Mouse (Mus musculus) limb, embryonic 15.5 days (tissue): ENCODE data around the gene Shisal2b. TPM values are rescaled to one million over a fixed set of nuclear protein-coding genes. Genes with fewer than 3 reads are reported as not detected.

Source experiments
- ATAC-seq: fragments of 200-750 bp; cut with Nextera tagmentation; 2 replicates; pipeline ENCODE4 v1.8.0; 2017; ENCODE audit warnings: low read depth, moderate TSS enrichment; ENCODE audit not compliant: insufficient number of reproducible peaks, low FRiP score, low TSS enrichment
- H3K27ac ChIP-seq: fragments of 300-500 bp; sonication (generic); 2 replicates; pipeline ENCODE4 v1.5.1; 2015; ENCODE audit warnings: moderate library complexity, mild to moderate bottlenecking, inconsistent platforms
- H3K27me3 ChIP-seq: fragments of 300-500 bp; sonication (generic); 2 replicates; pipeline ENCODE4 v1.6.1; 2015; ENCODE audit warnings: inconsistent platforms
- H3K36me3 ChIP-seq: fragments of 300-500 bp; sonication (generic); 2 replicates; pipeline ENCODE4 v1.6.1; 2015; ENCODE audit warnings: inconsistent platforms
- H3K4me1 ChIP-seq: fragments of 300-500 bp; sonication (generic); 2 replicates; pipeline ENCODE4 v1.6.1; 2015; ENCODE audit warnings: inconsistent platforms
- H3K4me2 ChIP-seq: fragments of 300-500 bp; sonication (generic); 2 replicates; pipeline ENCODE4 v1.6.1; 2015; ENCODE audit warnings: mild to moderate bottlenecking, inconsistent platforms
- H3K4me3 ChIP-seq: fragments of 300-500 bp; sonication (generic); 2 replicates; pipeline ENCODE4 v1.5.1; 2015; ENCODE audit warnings: mild to moderate bottlenecking, inconsistent platforms
- H3K9ac ChIP-seq: fragments of 300-500 bp; sonication (generic); 2 replicates; pipeline ENCODE4 v1.6.1; 2015; ENCODE audit warnings: inconsistent platforms
- H3K9me3 ChIP-seq: fragments of 300-500 bp; sonication (generic); 2 replicates; pipeline ENCODE4 v1.6.1; 2016; ENCODE audit warnings: inconsistent platforms
- WGBS: fragments of 180-500 bp; shearing (Covaris S2); methylation state at CpG from one replicate; pipeline ENCODE4 v1.1.7; 2015; 5-methylcytosine and 5-hydroxymethylcytosine counted together
- polyA plus RNA-seq: library from polyadenylated mRNA; unstranded; fragments of >200 nt; fragmentation: Nextera tagmentation; extraction: Ambion mirVana; gene quantifications from 2 replicates; pipeline ENCODE4 v1.2.1, GENCODE M21; 2015

Shisal2b gene
- polyA plus RNA-seq, 1 experiment from 2014 or later, result 0.78 TPM

DNA sequence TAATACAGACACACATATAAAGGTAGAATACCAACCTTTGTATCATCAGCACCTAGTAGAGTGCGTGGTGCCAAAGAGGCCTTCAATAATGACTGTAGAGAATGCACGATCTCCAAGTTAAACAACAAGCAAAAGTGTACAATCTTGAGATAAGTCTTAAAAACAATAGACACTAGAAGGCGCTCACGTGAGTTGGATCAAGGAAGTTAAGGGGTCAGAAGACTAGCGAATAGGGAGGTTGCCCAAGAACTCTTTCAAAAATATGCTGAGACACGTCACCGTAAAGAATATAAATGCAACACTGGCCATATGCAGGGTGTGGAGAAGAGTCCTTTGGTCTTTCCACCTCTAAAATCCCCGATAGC is 47.4 kb downstream of the Shisal2b start:
- 10% methylated on average over 8 of the region's 8 CpGs for WGBS
- H3K27me3 ChIP-seq, result no peaks in the 10 kb centered on the region
- no peaks in the 10 kb centered on the region for H3K9me3 ChIP-seq
- peaks cover 2% of the 10 kb centered on the region; the same call in 1 of the 2 replicates for H3K36me3 ChIP-seq
- H3K27ac ChIP-seq, result peak overlapping the region; percentile 91
- peaks cover 16% of the 10 kb centered on the region for H3K4me1 ChIP-seq
- H3K4me2 ChIP-seq, result peak overlapping the region; percentile 57
- ATAC-seq, result peak; percentile 1; the same call in 1 of the 2 replicates
- peak overlapping the region; percentile 71 for H3K4me3 ChIP-seq
- peak overlapping the region; percentile 72 for H3K9ac ChIP-seq

DNA sequence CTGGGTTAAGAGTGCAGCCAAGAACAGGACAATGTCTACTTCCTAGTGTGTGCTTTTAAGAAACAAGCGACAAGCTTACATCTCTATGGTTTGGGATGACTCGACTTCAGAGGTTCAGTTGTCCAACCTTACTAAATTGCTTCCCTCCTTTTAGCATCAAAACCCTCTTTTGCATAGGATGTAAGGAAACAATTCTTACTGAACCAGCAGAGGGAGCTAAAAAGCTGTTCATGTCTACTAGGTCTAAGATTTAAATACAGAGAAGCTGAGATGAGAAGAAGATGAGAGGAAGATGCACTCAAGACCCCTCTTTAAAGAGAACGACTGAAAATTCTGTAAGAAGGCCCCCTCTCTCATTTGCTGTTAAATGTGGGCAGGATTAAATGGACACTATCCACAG is 58.0 kb downstream of the Shisal2b start:
- Histone ChIP-seq H3K4me3 (no peak overlapping the region), H3K4me1 (no peaks in the 10 kb centered on the region), H3K9me3 (no peaks in the 10 kb centered on the region), H3K27ac (no peak overlapping the region), H3K9ac (no peak overlapping the region), H3K4me2 (no peak overlapping the region), H3K27me3 (no peaks in the 10 kb centered on the region), H3K36me3 (peaks cover 23% of the 10 kb centered on the region)
- no peak for ATAC-seq
- WGBS, result 54% methylated on average over 3 of the region's 3 CpGs

DNA sequence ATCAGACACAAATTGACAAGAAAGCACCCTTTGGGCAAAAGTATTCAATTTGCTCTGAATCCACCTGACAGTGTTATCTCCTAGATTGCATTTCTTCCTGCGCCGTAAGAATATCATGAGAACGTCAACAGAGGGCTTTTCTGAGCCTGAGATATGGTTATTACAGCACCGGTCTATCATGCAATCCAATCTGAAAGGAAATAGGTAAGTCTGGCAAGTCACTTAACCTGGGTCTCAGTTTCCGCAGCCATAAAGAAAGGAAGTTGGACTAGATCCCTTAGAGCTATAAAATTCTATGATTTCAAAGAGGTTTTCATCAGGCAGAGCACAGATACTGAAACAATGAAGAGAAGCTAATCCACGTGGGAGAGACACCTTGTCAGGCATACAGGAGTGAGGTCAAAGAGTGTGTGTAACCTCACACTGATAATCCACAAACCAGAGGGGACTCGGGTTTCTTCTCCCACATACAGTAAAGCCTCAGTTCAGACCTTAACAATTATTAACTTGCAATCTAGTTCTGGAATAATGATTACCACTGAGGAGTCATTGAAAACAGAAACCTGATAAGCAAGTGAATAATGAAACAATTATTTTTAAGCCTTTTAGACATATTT is 64.0 kb downstream of the Shisal2b start:
- Histone ChIP-seq H3K4me2 (no peak overlapping the region), H3K9me3 (no peaks in the 10 kb centered on the region), H3K4me3 (no peak overlapping the region), H3K27me3 (no peaks in the 10 kb centered on the region), H3K27ac (no peak overlapping the region), H3K9ac (no peak overlapping the region), H3K36me3 (peaks cover 33% of the 10 kb centered on the region), H3K4me1 (no peaks in the 10 kb centered on the region)
- no peak for ATAC-seq
- WGBS, result 77% methylated on average over 7 of the region's 7 CpGs

DNA sequence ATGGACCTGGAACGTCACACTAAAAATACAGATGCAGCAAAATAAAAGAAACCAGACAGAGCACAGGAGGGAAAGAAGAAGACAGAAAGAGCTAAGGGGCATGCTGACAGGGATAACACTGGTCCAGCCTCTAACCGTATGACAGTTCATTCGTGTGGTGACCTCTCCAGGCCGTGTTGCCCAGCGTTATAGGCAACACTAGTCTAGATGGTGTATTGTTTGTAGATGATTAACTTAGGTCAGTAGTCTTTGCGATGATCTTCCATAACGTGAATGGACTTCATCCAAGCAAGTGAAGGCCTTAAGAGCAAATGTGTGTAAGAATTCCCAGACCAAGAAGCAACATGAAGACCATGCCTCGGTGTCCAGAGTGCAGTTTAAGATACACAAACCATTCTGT is 64.6 kb downstream of the Shisal2b start:
- H3K4me1 ChIP-seq, result no peaks in the 10 kb centered on the region
- peaks cover 36% of the 10 kb centered on the region for H3K36me3 ChIP-seq
- H3K9ac ChIP-seq, result no peak overlapping the region
- WGBS, result 94% methylated on average over 8 of the region's 8 CpGs
- H3K4me3 ChIP-seq, result no peak overlapping the region
- H3K27me3 ChIP-seq, result no peaks in the 10 kb centered on the region
- H3K27ac ChIP-seq, result no peak overlapping the region
- H3K4me2 ChIP-seq, result no peak overlapping the region
- no peak for ATAC-seq
- no peaks in the 10 kb centered on the region for H3K9me3 ChIP-seq

Other genes with a start within 250 kb of the Shisal2b start
- 20.0 and 21.7 TPM in 2 replicates for gene Srek1ip1, start 71.4 kb downstream of the Shisal2b start, polyA plus RNA-seq
- gene Cwc27, start 46.8 kb downstream of the Shisal2b start, polyA plus RNA-seq, result 24.4 and 26.7 TPM in 2 replicates
- gene Rgs7bp, start 191.0 kb upstream of the Shisal2b start, polyA plus RNA-seq, result 4.8 and 5.0 TPM in 2 replicates
- gene 4933425L06Rik, start 218.2 kb upstream of the Shisal2b start, polyA plus RNA-seq, result not detected in 2 replicates